Mouse (Mus musculus) cerebellum, adult 2 months (tissue): ENCODE measurements around the gene Hivep2.

Experiments
- CTCF ChIP-seq: fragments of 200-500 bp; IDR thresholded peaks from 2 replicates; pipeline ENCODE4 v1.5.1; 2011; ENCODE audit warnings: low read depth, mild to moderate bottlenecking, control low read depth, low read length, moderate library complexity, borderline replicate concordance; ENCODE audit not compliant: insufficient read depth
- POLR2A ChIP-seq: fragments of 200-500 bp; IDR thresholded peaks from 2 replicates; pipeline ENCODE4 v1.6.1; 2011; ENCODE audit warnings: low read length, control low read depth, borderline replicate concordance; ENCODE audit not compliant: insufficient read depth

DNA sequence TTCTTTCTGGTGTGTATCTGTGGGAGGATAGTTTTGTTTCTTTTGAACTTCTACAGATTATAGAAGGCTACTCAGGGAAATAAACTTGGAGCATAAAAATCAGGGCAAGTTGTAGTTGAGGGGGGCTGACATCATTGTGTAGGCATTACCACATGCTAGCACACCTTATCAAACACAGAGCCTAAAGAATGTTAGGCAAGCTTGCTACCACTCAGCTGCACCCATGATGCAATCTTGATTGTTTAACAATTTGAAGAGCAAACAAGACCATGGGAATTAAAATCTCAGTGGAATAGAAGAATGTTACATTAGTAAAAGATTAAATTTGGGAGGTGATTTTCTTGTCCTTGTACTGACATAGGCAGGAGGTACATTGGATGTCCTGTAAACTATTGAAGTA lies 18.4 kb downstream of the Hivep2 start:
- TF ChIP-seq CTCF (no peak), POLR2A (no peak)
